Mouse (Mus musculus): ENCODE measurements at regions not wholly inside any gene's neighbourhood (a gene's known extent, or its start where the extent isn't known, plus 50 kb on each side); places are given as distances from the start of the nearest gene placed in this dataset.

GRCm38 (mm10) chr14:100530217-100530616 lies 245.7 kb upstream of the Klf12 start:
- TF ChIP-seq CTCF (conservative IDR thresholded peaks at IDR 0.05; ENCODE audit: low read length) (no peak), POU5F1 (IDR thresholded peaks at IDR 0.05; ENCODE audit: borderline replicate concordance, low read length) (no peak), NANOG (IDR thresholded peaks at IDR 0.05; ENCODE audit: borderline replicate concordance, low read length) (no peak)
